Mouse (Mus musculus) 3T3-L1 (cell line): ENCODE results near the gene Jtb.

Experiments
- DNase-seq: peaks from one replicate; pipeline ENCODE4 v3.0.0-alpha.2; 2015; ENCODE audit warnings: low read depth, low spot score

The Jtb gene

DNA sequence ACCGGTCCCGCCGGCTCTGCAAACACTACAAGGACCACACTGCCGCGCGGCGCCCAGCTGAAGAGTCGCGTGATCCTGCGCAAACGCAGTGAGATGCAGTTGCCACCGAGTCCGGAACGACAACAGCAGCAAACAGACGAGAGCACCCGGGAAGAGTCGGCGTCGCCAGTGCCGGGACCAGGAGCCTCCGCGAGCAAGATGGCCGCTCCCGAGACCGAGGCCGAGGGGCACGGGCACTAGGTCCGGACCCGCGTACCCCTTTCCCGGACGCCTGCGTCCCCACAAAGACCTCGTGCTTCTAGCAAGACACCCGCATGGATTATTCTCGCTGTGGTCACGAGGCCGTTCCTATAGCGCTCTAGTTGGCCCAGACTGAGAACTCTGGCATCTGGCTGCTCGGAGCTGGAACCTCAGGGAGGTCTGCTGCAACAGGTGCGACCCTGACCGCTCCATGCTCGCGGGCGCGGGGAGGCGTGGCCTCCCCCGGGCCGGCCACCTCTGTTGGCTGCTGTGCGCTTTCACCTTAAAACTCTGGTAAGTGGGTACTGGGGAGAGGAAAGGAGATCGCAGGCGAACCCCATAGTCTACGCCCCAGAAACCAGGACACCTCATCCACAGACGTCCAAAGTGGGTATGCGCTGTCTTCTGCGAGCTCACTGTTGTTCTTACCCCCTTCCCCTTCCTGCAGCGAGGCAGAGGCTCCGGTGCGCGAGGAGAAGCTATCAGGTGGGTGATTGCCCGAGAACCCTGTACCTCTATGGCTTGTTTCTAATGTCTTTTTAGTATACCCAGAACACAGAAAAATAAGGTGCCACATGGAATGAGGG is at the start of gene Jtb:
TSS of gene Jtb (plus strand) at position 91 of the 827 bp plus-strand sequence.
- peak; percentile 95 for DNase-seq

GRCm38 (mm10) chr3:90183581-90183980 is 47.8 kb upstream of the Jtb start:
- DNase-seq: no peak

DNA sequence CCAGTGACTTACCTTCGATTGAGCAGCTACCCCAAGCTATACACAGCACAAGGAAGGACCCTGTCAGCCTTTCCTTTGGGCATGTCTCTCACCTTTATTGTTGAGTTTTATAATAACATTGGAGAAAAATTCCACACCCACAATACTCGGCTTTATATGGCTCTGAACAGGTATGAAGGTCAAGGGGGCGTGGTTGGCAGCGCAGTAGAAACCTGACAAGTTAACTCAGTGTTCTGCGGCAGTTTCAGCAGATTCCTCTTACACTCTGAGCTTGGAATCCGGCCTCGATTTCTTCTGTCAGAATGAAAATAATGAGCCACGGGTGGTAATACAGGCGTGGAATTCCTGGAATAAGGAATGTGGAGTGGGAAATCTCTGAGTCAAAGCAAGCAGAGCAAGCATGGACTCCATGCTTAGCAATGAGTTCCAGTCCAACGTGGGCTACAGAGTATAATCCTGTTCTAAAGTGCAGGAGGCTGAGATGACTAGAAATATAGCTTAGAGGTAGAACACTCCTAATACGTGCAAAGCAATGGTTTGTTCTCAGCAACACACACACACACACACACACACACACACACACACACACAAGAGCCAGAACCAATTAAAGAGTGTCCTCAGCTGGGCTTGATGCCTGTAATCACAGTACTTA is 40.4 kb upstream of the Jtb start:
- DNase-seq: no peak

DNA sequence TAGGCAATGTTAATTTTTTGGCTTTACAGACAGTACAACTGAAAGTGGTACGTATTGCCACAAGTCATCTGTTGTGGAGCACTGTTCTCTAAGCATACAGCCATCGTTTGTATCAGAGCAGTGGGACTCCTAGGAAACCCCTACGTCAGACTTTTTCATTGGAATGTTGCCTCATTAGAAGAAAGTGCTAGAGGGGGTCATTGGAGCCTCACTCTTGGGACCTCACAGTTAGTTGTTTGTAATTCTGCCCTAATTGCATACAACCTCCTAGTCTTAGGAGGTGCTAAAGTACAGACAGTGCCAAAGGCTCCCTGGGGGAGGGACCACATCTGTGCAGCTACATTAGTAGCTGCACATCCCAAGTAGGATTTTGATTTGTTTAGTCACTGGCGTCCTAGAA is 36.6 kb upstream of the Jtb start:
- DNase-seq: no peak

DNA sequence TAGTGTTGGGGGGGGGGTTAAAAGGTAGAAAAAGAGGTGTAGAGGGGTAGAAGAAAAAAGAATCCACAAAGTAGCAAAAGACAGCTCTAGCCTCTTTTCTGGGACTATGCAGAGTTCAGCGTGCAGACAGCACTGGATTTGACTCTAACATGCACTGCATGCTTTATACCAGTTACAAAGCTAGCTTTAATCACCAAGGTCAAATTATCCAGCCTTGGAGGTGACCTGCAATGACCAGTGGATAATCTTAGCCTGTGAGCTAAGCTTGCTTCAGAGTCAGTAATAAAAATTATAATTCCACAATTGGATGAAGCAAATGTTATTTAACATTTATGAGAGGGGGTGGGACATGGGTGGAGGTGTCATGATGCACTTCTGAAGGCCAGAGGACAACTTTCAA is 35.8 kb upstream of the Jtb start:
- DNase-seq: no peak

- no peak for DNase-seq
Measured at GRCm38 (mm10) chr3:90197548-90197947, 33.8 kb upstream of the Jtb start.

GRCm38 (mm10) chr3:90202884-90203283 is 28.5 kb upstream of the Jtb start:
- no peak for DNase-seq

DNA sequence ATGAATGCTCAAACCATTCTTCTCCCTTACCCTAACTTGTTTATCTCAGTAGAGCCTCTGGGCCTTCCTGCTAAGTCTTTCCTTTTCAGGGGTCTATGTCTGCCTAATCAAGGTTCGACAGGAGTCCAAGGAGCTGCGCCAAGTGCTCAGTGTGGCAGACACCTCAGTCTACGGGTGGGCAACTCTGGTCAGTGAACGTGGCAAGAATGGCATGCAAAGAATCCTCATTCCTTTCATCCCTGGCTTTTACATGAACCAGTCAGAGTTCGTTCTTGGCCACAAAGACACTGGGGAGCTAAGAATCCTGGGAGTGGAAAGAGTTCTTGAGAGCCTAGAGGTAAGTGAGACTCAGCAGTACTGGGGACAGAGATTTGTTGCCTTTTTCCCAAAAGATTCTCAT is 27.8 kb upstream of the Jtb start:
- DNase-seq: no peak

DNA sequence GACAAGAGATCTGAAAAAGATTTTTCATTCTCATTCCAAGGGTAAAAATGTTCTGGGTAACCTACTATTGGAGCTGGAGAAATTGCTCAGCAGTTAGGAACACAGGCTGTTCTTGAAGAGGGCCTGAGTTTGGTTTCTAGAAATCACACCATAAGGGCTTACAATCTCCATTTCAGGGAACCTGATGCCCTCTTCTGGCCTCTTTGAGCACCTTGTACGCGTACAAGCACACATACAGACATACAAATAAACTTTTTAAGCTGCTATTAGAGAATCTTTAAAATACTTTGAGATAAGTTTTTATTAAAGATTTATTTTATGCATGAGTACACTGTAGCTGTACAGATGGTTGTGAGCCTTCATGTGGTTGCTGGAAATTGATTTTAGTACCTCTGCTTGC is 26.8 kb upstream of the Jtb start:
- no peak for DNase-seq

- no peak for DNase-seq
Measured at GRCm38 (mm10) chr3:90208662-90209061, 22.7 kb upstream of the Jtb start.

DNA sequence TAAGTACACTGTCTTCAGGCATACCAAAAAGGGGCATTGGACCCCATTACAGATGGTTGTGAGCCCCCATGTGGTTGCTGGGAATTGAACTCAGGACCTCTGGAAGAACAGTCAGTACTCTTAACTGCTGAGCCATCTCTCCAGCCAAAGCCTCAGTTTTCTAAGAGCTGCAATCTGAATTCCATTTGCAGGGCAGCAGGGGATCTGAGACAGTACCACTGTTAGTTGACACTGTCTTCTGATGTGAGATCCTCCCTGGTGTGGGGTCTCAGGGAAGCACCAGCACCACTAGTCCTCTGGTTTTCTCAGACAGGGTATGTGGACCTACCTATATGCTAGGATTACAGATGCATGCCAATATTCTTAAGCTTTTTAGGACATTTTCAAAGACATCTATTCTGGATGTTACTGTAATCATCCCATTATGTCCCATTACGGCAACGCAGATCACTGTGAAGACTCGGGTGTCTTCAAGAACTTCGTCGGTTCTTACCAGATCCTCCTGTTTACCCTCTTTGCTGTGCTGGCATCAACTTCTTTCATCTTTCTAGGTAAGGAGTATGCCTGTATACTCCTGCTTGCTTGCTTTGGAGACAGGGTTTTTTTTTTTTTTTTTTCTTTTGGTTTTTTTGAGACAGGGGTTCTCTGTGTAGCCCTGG is 21.4 kb upstream of the Jtb start:
- no peak for DNase-seq

- no peak for DNase-seq
Measured at GRCm38 (mm10) chr3:90211475-90212398, 19.7 kb upstream of the Jtb start.

DNA sequence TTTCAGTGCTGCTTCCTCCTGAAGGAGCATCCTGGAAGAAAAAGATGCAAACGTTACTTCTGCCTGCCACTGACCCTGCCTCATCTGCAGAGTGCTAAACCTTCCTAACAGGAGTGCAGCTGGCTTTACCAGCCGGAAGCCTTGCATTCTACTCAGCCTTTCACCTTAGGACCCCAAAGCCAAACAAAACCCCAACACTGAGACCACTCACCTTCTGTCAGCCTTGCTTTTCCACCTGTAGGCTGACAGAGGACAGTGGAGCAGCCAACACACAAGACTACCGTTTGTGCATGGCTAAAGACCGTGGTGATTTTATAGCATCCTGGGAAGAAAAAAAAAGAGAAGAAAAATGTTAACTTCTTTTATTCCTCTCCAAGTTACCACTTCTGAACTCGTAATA is 18.7 kb upstream of the Jtb start:
- no peak for DNase-seq

DNA sequence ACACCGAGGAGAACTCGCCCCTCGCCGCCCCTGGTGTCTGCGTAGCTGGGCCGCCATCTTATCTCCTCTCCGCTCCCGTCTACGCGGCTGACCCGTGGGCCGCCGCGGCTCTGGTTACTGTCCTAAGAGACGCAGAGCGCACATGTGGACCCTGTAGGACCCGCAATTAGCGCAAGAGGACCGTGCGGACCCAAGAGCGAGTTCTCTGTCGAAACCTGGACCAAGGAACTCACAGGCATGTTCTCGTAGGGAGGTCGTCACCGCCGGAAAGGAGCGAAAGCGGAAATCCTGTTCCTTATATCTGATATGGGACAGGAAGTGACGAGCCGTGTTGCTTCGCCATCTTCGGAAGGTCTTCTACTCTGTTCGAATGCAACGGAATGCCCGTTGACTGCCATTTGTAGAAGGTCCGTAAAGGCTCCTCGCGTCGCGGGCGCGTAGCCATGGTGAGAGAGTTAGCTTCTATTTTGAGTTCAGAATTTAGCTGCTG is 18.0 kb upstream of the Jtb start, which contains the start of the genes Rps27 and Rab13:
TSS of gene Rps27 (minus strand) at position 275 of the 490 bp plus-strand sequence.
TSS of gene Rab13 (plus strand) at position 319 of the 490 bp plus-strand sequence.
- peak; percentile 98 for DNase-seq

GRCm38 (mm10) chr3:90213956-90214684 is 17.3 kb upstream of the Jtb start:
- no peak for DNase-seq

DNA sequence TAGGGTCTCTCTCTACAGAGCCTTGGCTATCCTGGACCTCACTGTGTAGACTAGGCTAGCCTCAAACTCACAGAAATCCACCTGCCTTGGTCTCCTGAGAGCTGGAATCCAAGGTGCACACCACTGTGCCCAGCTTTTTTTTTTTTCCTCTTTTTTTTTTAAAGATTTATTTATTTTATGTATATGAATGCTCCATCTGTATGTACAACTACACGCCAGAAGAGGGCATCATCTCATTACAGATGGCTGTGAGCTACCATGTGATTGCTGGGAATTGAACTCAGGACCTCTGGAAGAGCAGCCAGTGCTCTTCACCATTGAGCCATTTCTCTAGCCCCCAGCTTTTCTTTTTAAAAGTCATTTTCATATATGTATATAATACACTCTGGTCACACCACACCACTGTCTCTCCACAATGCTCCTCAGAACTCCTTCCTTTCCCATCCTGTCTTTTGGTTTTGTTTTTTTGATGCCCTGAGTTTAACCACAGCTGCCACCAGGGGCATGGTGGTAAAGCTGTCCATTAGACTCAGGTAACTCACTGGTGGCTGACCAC is 15.5 kb upstream of the Jtb start:
- DNase-seq: peak; percentile 62

DNA sequence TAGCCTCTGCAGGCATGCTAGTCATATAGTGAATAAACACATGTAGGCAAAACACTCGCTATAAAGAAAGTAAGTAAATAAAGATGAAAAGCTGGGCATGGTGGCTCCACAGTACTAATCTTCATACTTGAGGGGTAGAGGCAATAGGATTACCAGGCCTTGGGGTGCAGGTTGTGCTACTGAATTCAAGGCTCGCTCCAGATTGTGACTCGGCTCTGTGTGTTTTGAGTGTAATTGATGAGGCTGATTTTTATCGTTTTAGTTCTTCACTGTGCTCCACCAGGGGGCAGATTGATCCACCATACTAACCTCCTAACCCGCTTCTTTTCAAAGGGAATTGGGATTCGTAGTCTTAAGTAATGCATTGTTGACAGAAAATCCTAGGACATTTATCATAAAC is 11.3 kb upstream of the Jtb start:
- peak; percentile 83 for DNase-seq

GRCm38 (mm10) chr3:90220531-90220951 is 10.9 kb upstream of the Jtb start:
- DNase-seq: peak; percentile 87

DNA sequence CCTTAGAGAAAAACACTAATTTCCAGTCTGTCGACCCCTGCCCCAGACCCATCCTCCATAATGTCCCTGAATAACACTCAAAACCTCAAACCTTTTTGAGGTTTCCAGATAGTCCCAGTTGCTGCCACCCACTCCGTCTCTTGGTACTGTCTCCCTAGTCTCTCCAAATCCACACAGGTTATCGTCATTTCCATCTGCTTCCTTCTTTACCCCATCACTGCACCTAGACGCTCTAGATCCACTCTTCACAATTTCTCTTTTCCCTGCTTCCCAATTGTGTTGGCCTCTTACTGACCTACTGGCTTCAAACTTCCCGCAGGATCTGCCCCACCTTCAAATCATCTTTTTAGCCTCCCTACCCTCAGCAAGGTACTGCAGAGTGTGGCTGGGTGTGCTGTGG is 10.3 kb upstream of the Jtb start:
- DNase-seq: no peak

DNA sequence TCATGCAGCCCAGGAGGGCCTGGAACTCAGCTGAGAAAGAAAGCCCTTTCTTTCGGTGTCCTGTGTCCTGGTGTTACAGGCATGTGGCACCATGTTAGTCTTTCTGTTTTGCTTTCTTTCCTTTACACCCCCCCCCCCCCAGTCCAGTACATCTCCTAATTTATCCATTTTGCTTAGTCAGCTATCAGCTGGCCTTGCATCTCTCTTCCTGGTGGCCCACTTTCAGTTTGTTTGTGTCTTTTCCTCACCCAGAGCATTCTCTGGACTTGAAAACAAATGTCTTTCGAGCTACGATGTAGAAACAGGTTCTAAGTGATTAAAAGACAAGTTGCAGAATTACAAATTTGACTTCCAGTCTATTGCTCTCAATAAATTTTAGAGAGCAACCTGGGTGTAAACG is 8.9 kb upstream of the Jtb start:
- DNase-seq: no peak
